Mouse (Mus musculus) cerebellum, adult 11 months (tissue): ENCODE measurements around the gene Frmd4a.
A peak's percentile ranks its signal among the peaks of the same experiment; 100 is the strongest.

Source experiments
- DNase-seq: peaks from one replicate; pipeline ENCODE4 v3.0.0; 2022

Gene Frmd4a

GRCm38 (mm10) chr2:4401597-4402581 is 384.4 kb downstream of the Frmd4a start:
- DNase-seq, result peak; percentile 44

- no peak for DNase-seq
Measured at GRCm38 (mm10) chr2:4406977-4407376, 389.5 kb downstream of the Frmd4a start.

GRCm38 (mm10) chr2:4409810-4410433 is 392.4 kb downstream of the Frmd4a start:
- DNase-seq, result no peak

- DNase-seq, result no peak
Measured at GRCm38 (mm10) chr2:4412870-4413595, 395.5 kb downstream of the Frmd4a start.

- no peak for DNase-seq
Measured at GRCm38 (mm10) chr2:4413596-4414335, 396.2 kb downstream of the Frmd4a start.

- no peak for DNase-seq
Measured at GRCm38 (mm10) chr2:4420679-4421312, 403.3 kb downstream of the Frmd4a start.

- no peak for DNase-seq
Measured at GRCm38 (mm10) chr2:4421757-4422156, 404.2 kb downstream of the Frmd4a start.

GRCm38 (mm10) chr2:4423896-4424295 is 406.4 kb downstream of the Frmd4a start:
- DNase-seq, result no peak

- no peak for DNase-seq
Measured at GRCm38 (mm10) chr2:4428407-4428855, 410.9 kb downstream of the Frmd4a start.

- DNase-seq, result no peak
Measured at GRCm38 (mm10) chr2:4433119-4433518, 415.6 kb downstream of the Frmd4a start.

GRCm38 (mm10) chr2:4435051-4435450 is 417.5 kb downstream of the Frmd4a start:
- DNase-seq, result no peak

- peak; percentile 67 for DNase-seq
Measured at GRCm38 (mm10) chr2:4436361-4437231, 419.1 kb downstream of the Frmd4a start.

- no peak for DNase-seq
Measured at GRCm38 (mm10) chr2:4438739-4439138, 421.2 kb downstream of the Frmd4a start.

- DNase-seq, result no peak
Measured at GRCm38 (mm10) chr2:4439909-4440308, 422.4 kb downstream of the Frmd4a start.

- no peak for DNase-seq
Measured at GRCm38 (mm10) chr2:4441840-4442239, 424.3 kb downstream of the Frmd4a start.

- no peak for DNase-seq
Measured at GRCm38 (mm10) chr2:4444740-4445139, 427.2 kb downstream of the Frmd4a start.

GRCm38 (mm10) chr2:4445629-4446400 is 428.3 kb downstream of the Frmd4a start:
- no peak for DNase-seq

GRCm38 (mm10) chr2:4449860-4450480 is 432.5 kb downstream of the Frmd4a start:
- no peak for DNase-seq

- no peak for DNase-seq
Measured at GRCm38 (mm10) chr2:4452590-4453400, 435.3 kb downstream of the Frmd4a start.
